Mouse (Mus musculus): ENCODE measurements around the gene Slc35g2. TPM values are rescaled to one million over a fixed set of nuclear protein-coding genes. Genes with fewer than 3 reads are reported as not detected.

Gene Slc35g2
- polyA plus RNA-seq, 1 experiment = not detected

DNA sequence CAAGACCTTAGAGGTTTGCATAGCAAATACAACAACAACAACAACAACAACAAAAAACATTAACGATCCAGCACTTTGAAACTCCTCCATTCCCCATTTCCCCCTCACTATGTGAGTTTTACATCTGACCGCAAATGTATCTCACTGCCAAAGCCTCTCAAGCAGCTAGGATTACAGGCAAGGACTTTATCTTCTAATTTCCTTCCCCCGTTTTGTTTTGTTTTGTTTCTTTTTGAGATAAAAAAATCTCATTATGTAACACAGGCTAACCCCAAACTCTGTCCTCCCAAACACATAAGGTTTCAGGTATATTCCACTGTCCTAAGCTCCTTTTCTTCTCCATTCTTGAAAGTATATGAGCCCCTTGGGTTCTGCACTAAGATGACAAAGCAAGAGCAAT is 36.2 kb downstream of the Slc35g2 start:
- Histone ChIP-seq H3K4me1 (ENCODE audit: control insufficient read depth, insufficient read depth, insufficient read length, low read length) (peaks cover 18% of the 10 kb centered on the region), H3K4me3 (ENCODE audit: insufficient read depth, low read depth, low read length) (no peak overlapping the region), H3K27ac (replicated peaks; ENCODE audit: low read depth, low read length) (no peak overlapping the region)

DNA sequence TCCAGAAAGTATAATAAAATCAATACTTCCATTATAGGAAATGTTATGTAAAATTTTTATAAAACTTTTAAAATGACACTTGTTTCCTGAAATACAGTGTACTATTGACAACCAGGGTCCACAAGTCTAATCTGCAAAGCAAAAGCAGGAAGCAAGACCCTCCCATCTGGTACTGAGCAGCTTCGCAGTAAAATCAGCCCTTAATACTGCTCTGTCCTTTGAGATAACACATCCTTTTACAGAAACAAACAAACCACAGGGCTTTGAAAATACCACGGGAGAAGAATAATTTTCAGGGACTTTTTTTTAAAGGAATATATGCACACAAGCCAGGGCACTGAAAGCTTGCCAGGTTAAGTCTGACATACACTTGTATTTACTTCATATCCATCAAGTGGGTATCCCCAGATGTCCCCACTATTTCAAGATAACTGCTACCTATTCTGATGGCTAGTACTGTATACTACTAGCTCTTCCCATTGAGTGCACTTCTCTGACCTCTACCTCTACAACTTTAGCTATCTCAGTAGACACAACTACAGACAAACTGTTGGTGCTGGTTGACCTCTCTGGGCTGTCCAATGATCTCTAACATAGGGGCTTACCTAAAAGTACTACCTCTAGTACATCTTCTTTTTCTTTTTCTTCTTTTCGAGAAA is 37.9 kb downstream of the Slc35g2 start:
- no peak overlapping the region for H3K27ac ChIP-seq (replicated peaks; ENCODE audit: low read depth, low read length)
- peaks cover 18% of the 10 kb centered on the region for H3K4me1 ChIP-seq (ENCODE audit: control insufficient read depth, insufficient read depth, insufficient read length, low read length)
- no peak overlapping the region for H3K4me3 ChIP-seq (ENCODE audit: insufficient read depth, low read depth, low read length)

DNA sequence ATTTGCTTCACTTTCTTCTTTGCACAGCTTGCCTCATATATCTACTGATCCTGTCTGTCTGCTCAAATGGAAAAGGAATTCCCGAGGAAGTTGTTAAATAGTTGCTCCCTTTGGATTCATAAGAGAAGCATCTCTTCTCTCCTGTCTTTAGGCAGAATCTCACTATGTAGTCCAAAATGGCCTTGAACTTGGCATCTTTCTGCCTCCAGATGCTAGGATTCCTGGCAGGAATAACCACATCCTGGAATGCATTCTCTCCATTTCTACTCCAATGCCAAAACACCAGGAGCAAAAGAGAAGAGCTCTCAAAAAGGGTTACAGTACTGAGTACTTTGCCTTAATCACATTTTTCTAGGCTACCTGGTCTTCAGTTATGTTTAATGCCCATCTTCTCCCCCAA is 39.6 kb downstream of the Slc35g2 start:
- Histone ChIP-seq H3K4me1 (ENCODE audit: control insufficient read depth, insufficient read depth, insufficient read length, low read length) (peaks cover 13% of the 10 kb centered on the region; the same call in 1 of the 2 replicates), H3K27ac (replicated peaks; ENCODE audit: low read depth, low read length) (no peak overlapping the region; the same call in 1 of the 2 replicates), H3K4me3 (ENCODE audit: insufficient read depth, low read depth, low read length) (no peak overlapping the region)

DNA sequence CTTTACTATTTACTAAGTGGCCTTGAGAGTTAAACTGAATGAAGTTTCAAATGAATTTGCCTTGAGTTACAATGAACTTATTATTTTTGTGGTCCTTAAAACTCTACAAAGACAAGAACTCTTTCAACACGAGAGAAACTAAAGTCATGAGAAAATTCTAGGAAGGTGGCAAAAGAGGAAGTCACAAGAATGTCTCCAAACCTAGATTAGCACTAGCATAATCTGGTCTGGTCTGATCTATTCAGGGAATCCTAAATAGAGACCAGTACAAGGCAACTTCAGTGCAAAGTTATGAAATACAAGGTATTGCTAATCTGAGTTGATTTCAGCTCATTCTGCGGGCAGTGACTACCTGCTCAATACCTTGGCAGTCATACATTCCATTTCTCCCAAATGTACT is 45.7 kb downstream of the Slc35g2 start:
- Histone ChIP-seq H3K27ac (replicated peaks; ENCODE audit: low read depth, low read length) (no peak overlapping the region), H3K4me3 (ENCODE audit: insufficient read depth, low read depth, low read length) (no peak overlapping the region), H3K4me1 (ENCODE audit: control insufficient read depth, insufficient read depth, insufficient read length, low read length) (peaks cover 4% of the 10 kb centered on the region; the same call in 1 of the 2 replicates)

DNA sequence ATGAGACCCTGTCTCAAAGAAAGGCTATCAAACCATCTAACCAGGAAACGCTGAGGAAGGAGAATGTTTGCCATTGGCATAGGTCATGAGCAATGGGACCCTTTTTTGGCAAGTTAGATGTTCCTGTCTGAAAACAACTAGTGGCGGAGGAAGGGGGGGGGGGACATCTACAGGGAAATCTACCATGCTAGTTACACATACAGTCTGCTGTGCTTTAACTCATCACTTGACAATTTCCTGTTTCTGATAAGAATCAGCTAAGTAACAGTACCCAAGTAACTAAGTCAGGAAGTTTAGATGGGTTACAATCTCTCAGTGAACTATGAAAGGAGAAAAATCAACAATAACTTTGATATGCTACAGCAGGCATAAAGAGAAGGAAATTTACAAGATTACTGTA is 48.9 kb downstream of the Slc35g2 start:
- Histone ChIP-seq H3K4me3 (ENCODE audit: insufficient read depth, low read depth, low read length) (no peak overlapping the region), H3K27ac (replicated peaks; ENCODE audit: low read depth, low read length) (0 out of 2 replicates have a peak overlapping the region, but pooled peaks have one; percentile 26), H3K4me1 (ENCODE audit: control insufficient read depth, insufficient read depth, insufficient read length, low read length) (peaks cover 2% of the 10 kb centered on the region; the same call in 1 of the 2 replicates)

DNA sequence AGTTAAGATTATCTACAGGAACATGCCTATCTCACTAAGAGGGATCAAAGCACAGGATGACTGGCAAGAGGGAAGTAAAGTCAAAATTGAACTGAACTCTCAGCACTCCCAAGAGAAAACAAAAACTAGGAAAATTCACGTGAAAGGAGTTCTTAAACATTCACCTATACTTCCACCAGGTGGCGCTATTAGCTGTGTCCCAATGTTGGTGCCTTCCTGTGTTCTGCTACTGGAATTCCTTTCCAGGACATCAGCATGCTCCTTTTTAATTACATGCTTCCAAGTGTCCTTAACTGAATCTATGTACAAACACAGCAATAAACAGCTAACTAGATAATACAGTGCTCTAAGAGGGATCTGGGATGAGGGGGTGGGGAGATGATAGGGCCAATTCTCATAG is 50.3 kb downstream of the Slc35g2 start:
- H3K4me1 ChIP-seq (ENCODE audit: control insufficient read depth, insufficient read depth, insufficient read length, low read length) = peaks cover 2% of the 10 kb centered on the region; the same call in 1 of the 2 replicates
- no peak overlapping the region for H3K4me3 ChIP-seq (ENCODE audit: insufficient read depth, low read depth, low read length)
- no peak overlapping the region for H3K27ac ChIP-seq (replicated peaks; ENCODE audit: low read depth, low read length)

DNA sequence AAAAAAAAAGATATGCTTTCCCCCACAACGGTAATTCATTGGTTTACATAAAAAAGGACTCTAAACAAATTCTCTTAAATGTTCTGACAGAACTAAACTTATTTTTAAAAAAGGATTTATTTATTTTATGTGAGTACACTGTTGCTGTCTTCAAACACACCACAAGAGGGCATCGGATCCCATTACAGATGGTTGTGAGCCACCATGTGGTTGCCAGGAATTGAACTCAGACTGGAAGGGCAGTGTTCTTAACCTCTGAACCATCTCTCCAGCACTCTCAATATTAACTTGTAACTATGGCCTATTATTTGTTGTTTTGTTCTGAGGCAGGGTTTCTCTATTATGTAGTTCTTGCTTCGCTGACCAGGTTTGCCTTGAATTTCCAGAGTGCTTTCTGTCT is 50.9 kb downstream of the Slc35g2 start:
- Histone ChIP-seq H3K27ac (replicated peaks; ENCODE audit: low read depth, low read length) (no peak overlapping the region), H3K4me3 (ENCODE audit: insufficient read depth, low read depth, low read length) (no peak overlapping the region), H3K4me1 (ENCODE audit: control insufficient read depth, insufficient read depth, insufficient read length, low read length) (peaks cover 2% of the 10 kb centered on the region; the same call in 1 of the 2 replicates)

DNA sequence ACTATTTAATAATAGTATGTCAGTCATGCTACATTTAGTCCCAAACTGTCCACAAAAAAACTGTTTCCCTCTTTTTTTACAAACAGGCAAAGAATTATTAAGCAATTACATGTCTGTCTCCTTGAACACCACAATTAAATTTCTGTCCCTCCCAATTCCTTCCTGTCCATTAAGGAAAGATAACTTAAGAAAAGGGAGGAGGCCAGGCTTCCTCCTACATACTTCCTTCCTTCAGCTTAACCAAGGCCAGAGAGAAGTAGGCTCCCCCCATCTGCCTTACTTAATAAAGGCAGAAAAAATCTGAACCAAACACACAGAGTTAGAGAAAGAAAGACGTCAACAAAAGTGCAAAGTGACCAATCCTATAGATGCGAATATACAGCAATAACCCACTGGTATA is 63.3 kb downstream of the Slc35g2 start:
- Histone ChIP-seq H3K27ac (replicated peaks; ENCODE audit: low read depth, low read length) (peak overlapping the region; percentile 86), H3K4me3 (ENCODE audit: insufficient read depth, low read depth, low read length) (no peak overlapping the region), H3K4me1 (ENCODE audit: control insufficient read depth, insufficient read depth, insufficient read length, low read length) (peaks cover 8% of the 10 kb centered on the region)

DNA sequence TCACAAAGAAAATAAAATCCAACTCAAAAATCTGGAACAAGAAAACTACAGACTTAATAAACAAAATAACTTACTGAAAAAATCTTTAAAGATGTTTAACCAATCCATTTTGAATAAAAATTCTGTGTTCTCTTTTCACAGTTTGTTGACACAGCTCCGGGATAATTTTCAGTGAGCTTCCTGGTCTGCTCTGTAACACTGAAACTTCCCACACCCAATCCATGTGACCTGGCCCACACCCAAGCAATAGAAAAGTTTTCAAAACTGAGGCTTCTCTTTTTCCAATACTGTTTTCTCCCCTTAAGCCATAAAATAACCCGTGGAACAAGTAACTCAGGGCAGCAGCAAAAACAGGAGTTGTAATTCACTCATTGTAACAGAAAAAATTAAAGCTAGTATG is 64.2 kb downstream of the Slc35g2 start:
- no peak overlapping the region for H3K27ac ChIP-seq (replicated peaks; ENCODE audit: low read depth, low read length)
- H3K4me1 ChIP-seq (ENCODE audit: control insufficient read depth, insufficient read depth, insufficient read length, low read length) = peaks cover 8% of the 10 kb centered on the region
- H3K4me3 ChIP-seq (ENCODE audit: insufficient read depth, low read depth, low read length) = no peak overlapping the region

DNA sequence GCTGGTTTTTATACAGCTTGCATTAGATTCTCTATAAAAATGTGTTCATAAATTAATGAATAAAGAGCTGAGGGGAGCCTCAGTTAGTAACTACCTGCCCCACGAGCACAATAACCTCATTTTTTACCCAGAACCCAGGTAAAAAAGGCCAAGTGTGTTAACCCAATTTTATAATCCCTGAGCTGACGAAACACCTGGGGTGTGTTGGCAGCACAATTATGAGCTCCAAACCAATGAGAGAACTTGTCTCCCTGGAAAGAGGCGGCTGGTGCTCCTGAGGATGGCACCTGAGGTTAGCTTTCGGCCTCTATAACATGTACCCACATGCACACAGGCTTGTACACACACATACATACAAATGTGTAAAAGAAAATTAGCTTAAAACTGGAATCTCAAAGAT is 65.4 kb downstream of the Slc35g2 start:
- Histone ChIP-seq H3K4me1 (ENCODE audit: control insufficient read depth, insufficient read depth, insufficient read length, low read length) (peaks cover 8% of the 10 kb centered on the region), H3K4me3 (ENCODE audit: insufficient read depth, low read depth, low read length) (peak overlapping the region; percentile 65), H3K27ac (replicated peaks; ENCODE audit: low read depth, low read length) (peak overlapping the region; percentile 89)

Other genes with a start within 250 kb of the Slc35g2 start
- 1.3 TPM in 1 of 2 replicates, not detected in the other for gene Il20rb, start 84.3 kb downstream of the Slc35g2 start, polyA plus RNA-seq (2012; ENCODE audit: insufficient read depth, insufficient read length, missing spikeins)
- 39.8 and 44.1 TPM in 2 replicates for gene Nck1, start 25.0 kb downstream of the Slc35g2 start, polyA plus RNA-seq (2012; ENCODE audit: insufficient read depth, insufficient read length, missing spikeins)
- gene Stag1, start 26.7 kb upstream of the Slc35g2 start, polyA plus RNA-seq (2012; ENCODE audit: insufficient read depth, insufficient read length, missing spikeins) = 8.2 and 16.9 TPM in 2 replicates

Data from brown adipose tissue, adult 24 weeks (tissue).